Mouse (Mus musculus): Measurements from ENCODE around the gene Serpina3g. TPM values are rescaled to one million over a fixed set of nuclear protein-coding genes. Genes with fewer than 3 reads are reported as not detected.

The Serpina3g gene
- polyA plus RNA-seq, 1 experiment from 2014 or later, result 0.13 TPM

DNA sequence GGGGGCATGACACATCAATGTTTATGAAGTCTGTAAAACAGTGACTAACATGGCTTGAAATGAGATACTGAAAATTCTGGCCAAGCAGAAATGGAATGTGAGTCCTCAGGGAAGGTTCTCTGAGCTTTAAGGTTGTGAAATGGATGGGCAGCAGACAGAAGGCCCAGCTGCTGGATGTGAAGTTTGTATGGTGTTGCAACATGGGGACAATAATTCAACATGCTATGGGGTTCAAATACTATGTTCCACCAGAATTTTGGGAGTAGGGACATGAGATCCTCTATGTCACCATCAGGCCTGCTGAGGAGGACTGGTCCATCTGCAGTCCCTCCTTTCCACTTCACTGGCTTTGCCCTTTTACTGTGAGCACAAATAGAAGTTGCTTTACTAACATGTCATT, 7.3 kb downstream of the Serpina3g start:
- no peaks in the 10 kb centered on the region for H3K27me3 ChIP-seq (ENCODE audit: low read depth, poor library complexity, severe bottlenecking)

DNA sequence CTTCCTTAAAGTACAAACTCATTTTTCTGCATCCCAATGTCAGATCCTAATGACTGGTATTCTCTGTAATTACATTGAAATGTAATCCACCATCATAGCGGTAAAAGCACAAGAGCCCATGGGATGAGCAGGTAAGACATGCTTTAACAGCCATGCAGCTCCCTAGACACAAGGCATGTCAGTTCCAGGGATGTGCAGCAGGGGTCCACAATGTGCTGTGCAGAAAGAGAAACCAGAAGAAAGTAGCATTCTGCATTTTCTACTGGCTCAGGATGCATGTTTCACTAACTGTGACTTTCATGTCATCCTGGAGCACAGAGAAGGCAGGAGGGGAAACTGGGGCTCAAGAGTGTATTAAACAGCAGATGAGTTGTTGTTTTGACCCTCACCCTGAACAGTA, 9.0 kb downstream of the Serpina3g start:
- Histone ChIP-seq H3K27ac (no peak overlapping the region), H3K9me3 (replicated peaks) (no peaks in the 10 kb centered on the region), H3K36me3 (no peaks in the 10 kb centered on the region), H3K27me3 (ENCODE audit: low read depth, poor library complexity, severe bottlenecking) (no peaks in the 10 kb centered on the region), H3K4me3 (no peak overlapping the region), H3K4me1 (peaks cover 6% of the 10 kb centered on the region)
- no peak for DNase-seq (ENCODE audit: low spot score)
- 90% methylated on average over 1 of the region's 1 CpGs for WGBS

More for the DNA sequence above, 7.3 kb downstream of the Serpina3g start:
- Histone ChIP-seq H3K27ac (no peak overlapping the region), H3K4me3 (no peak overlapping the region), H3K4me1 (peaks cover 6% of the 10 kb centered on the region), H3K36me3 (no peaks in the 10 kb centered on the region), H3K9me3 (replicated peaks) (no peaks in the 10 kb centered on the region)
- DNase-seq (ENCODE audit: low spot score), result no peak

DNA sequence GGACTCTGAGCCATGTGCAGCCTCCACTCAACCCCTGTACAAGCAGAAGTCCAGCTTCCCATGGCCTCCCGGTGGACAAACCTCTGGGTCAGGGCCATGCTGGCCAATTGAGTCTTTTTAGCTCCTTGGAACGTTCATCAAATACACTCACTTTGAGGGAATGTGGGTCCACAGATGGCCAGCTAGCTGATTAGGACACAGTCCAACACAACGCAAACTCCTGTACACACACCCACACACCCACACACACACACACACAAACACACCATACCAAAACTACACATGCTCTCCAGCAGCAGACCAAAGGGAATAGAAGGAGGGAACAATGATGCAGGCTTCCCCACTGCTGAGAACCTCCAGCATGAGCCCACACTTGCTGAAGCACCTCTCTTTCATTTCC, 9.6 kb downstream of the Serpina3g start:
- H3K9me3 ChIP-seq (replicated peaks), result no peaks in the 10 kb centered on the region
- WGBS, result 83% methylated on average over 3 of the region's 3 CpGs
- H3K27ac ChIP-seq, result no peak overlapping the region
- DNase-seq (ENCODE audit: low spot score), result no peak
- peaks cover 6% of the 10 kb centered on the region for H3K4me1 ChIP-seq
- H3K4me3 ChIP-seq, result no peak overlapping the region
- no peaks in the 10 kb centered on the region for H3K36me3 ChIP-seq
- H3K27me3 ChIP-seq (ENCODE audit: low read depth, poor library complexity, severe bottlenecking), result no peaks in the 10 kb centered on the region

DNA sequence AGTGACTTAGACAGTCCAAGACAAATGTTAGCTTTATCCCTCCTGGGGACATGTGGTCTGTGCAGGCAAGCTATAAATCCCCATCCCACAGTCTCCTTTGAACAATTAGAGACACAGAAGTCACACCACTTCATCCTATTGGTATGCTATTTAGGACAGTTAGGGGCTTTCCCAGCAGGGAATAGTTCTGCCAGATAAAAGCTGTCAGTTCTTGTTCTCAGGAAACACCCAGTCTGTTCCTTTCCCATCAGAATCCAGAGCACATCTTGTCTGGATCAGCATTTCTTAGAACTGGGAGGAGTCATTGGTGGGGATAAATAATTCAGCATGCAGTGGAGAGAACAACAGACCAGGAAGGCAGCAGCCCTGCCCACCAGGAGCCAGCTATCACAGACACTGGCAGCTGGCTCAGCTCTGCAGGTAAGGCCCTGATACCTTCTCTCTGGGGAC, 11.5 kb downstream of the Serpina3g start:
- DNase-seq (ENCODE audit: low spot score), result no peak
- Histone ChIP-seq H3K27ac (no peak overlapping the region), H3K4me1 (peaks cover 6% of the 10 kb centered on the region), H3K27me3 (ENCODE audit: low read depth, poor library complexity, severe bottlenecking) (no peaks in the 10 kb centered on the region), H3K4me3 (no peak overlapping the region), H3K36me3 (no peaks in the 10 kb centered on the region), H3K9me3 (replicated peaks) (no peaks in the 10 kb centered on the region)

DNA sequence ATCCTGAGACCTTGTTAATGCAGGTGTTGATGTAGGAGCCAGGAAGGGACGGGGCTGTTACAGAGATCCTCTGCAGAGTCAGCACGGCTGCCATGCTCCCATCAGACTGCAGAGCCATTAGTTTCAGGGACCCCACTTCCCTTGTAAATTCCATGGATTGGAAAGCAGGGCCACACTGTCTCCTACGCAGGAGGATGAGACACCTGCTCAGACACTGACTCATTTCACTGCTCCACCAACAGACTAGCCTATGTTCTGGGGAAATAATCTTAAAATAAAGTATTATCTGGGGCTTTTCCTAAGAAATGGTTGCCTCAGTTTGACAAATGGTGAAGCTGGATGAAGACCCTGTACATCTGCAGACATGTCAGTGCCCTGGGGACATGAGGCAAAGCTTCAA, 12.2 kb downstream of the Serpina3g start:
- no peaks in the 10 kb centered on the region for H3K27me3 ChIP-seq (ENCODE audit: low read depth, poor library complexity, severe bottlenecking)
- H3K27ac ChIP-seq, result no peak overlapping the region
- no peaks in the 10 kb centered on the region for H3K9me3 ChIP-seq (replicated peaks)
- 69% methylated on average over 3 of the region's 3 CpGs for WGBS
- H3K36me3 ChIP-seq, result no peaks in the 10 kb centered on the region
- H3K4me1 ChIP-seq, result peaks cover 6% of the 10 kb centered on the region
- DNase-seq (ENCODE audit: low spot score), result no peak
- no peak overlapping the region for H3K4me3 ChIP-seq

DNA sequence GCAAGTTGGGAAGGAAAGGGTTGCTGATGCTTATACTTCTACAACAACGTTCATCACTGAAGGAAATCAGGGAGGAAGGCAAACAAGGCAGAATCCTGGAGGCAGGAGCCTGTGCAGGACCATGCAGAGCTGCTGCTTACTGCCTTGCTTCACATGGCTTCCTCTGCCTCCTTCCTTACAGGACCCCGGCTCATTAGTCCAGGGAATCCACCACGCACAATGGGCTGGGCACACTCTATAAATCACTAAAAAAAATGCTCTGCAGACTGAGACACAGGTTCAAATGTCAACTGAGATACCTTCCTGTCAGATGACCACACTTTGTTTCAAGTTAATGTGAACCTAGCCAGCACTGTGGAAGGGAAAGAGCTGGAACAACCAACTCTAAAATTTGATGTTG, 25.0 kb downstream of the Serpina3g start:
- Histone ChIP-seq H3K4me1 (peaks cover 12% of the 10 kb centered on the region), H3K27ac (no peak overlapping the region), H3K4me3 (no peak overlapping the region), H3K9me3 (replicated peaks) (no peaks in the 10 kb centered on the region), H3K36me3 (no peaks in the 10 kb centered on the region), H3K27me3 (ENCODE audit: low read depth, poor library complexity, severe bottlenecking) (no peaks in the 10 kb centered on the region)
- 50% methylated on average over 3 of the region's 3 CpGs for WGBS
- no peak for DNase-seq (ENCODE audit: low spot score)

DNA sequence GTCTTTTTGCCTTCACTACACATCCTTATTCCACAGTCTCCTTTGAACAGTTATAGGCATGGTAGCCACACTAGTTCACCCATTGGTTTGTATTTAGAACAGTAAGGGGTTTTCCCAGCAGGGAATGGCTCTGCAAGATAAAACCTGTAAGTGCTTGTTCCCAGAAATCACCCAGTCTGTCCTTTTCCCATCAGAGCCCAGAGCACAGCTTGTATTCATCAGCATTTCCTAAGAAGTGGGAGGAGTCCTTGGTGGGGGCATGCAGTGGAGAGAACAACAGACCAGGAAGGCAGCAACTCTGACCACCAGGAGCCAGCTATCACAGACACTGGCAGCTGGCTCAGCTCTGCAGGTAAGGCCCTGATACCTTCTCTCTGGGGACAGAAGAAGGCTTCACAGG, 26.8 kb downstream of the Serpina3g start, which contains the start of gene Serpina3i:
TSS of gene Serpina3i (plus strand) at position 260 of the 400 bp plus-strand sequence.
- H3K4me3 ChIP-seq, result no peak within 1 kb of the TSS
- peaks cover 12% of the 10 kb centered on the region for H3K4me1 ChIP-seq
- no peaks in the 10 kb centered on the region for H3K27me3 ChIP-seq (ENCODE audit: low read depth, poor library complexity, severe bottlenecking)
- H3K9me3 ChIP-seq (replicated peaks), result no peaks in the 10 kb centered on the region
- no peaks in the 10 kb centered on the region for H3K36me3 ChIP-seq
- H3K27ac ChIP-seq, result no peak within 1 kb of the TSS
- no peak for DNase-seq (ENCODE audit: low spot score)

DNA sequence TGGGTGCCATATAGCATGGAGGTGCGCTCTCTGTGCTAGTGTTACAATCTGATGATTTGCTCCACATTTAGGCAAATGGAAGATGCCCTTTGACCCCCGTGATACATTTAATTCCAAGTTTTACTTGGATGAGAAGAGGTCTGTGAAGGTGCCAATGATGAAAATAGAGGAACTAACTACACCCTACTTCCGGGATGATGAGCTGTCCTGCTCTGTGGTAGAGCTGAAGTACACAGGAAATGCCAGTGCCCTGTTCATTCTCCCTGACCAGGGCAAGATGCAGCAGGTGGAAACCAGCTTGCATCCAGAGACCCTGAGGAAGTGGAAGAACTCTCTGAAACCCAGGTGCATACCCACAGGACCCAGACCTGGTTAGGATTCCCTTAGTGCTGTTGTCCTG, 30.3 kb downstream of the Serpina3g start:
- no peaks in the 10 kb centered on the region for H3K36me3 ChIP-seq
- H3K9me3 ChIP-seq (replicated peaks), result no peaks in the 10 kb centered on the region
- no peak overlapping the region for H3K27ac ChIP-seq
- no peak overlapping the region for H3K4me3 ChIP-seq
- no peaks in the 10 kb centered on the region for H3K27me3 ChIP-seq (ENCODE audit: low read depth, poor library complexity, severe bottlenecking)
- no peak for DNase-seq (ENCODE audit: low spot score)
- peaks cover 12% of the 10 kb centered on the region for H3K4me1 ChIP-seq
- 80% methylated on average over 3 of the region's 3 CpGs for WGBS

DNA sequence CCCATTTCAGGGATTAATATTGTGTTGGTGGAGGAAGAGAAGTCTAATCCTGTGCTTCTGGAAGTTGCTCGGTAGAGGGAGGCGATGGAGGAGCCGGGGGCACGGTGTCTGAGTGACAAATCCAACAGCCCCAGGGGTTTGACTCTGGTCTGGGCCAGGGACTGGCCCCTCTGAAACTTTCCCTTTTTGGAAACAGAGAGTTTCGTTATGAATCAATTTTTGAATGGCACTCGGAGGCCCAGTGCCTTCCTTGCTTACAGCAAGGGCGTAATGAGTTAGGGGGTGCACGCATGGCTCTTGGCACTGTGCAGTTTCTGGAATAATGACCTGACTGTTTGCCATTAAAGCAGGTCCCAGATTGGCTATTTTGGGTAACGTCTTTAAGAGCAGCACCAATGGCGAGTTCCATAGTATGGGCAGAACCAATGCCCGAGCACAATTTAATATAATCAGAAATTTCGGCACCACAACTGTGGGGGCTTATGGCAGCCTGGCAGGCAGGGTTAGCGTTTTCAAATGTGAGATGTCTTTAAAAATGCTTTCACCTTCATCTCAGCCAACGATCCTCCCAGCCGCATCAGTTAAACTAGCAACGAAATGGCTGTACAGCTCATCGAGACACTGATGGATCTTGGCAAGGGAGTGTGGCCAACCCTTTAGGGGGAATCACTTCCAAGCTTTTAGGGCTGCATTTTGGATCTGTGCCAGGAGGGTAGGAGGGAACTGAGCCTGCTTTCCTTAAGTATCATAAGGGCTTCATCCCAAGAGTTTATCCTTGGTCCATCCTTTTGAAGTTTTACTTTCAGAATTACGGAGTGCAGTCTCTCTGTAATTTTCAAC, 42.4 kb downstream of the Serpina3g start:
- WGBS, result 86% methylated on average over 18 of the region's 18 CpGs
- no peaks in the 10 kb centered on the region for H3K9me3 ChIP-seq (replicated peaks)
- no peak overlapping the region for H3K27ac ChIP-seq
- DNase-seq (ENCODE audit: low spot score), result no peak
- H3K36me3 ChIP-seq, result no peaks in the 10 kb centered on the region
- no peaks in the 10 kb centered on the region for H3K27me3 ChIP-seq (ENCODE audit: low read depth, poor library complexity, severe bottlenecking)
- H3K4me1 ChIP-seq, result peaks cover 17% of the 10 kb centered on the region
- H3K4me3 ChIP-seq, result no peak overlapping the region

DNA sequence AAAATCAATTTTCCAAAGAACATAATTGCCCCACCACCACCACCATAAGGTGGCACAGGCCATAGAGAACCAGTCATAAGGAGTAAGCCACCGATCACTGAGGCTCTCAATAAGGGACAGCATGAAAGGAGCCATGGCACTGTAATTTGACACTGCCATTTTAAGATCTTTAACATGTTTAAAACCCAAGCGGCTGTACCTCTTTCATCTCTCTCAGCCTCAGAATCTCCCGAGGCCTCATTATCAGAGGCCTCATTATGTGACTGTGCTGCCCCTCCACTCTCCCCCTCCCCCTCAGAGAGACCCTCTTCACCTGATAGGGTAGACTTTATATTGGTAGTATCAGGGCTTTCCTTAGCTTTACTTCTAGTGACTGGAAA, 43.0 kb downstream of the Serpina3g start:
- H3K9me3 ChIP-seq (replicated peaks), result no peaks in the 10 kb centered on the region
- DNase-seq (ENCODE audit: low spot score), result no peak
- H3K4me3 ChIP-seq, result no peak overlapping the region
- WGBS, result 5% methylated on average over 3 of the region's 3 CpGs
- H3K27ac ChIP-seq, result no peak overlapping the region
- H3K27me3 ChIP-seq (ENCODE audit: low read depth, poor library complexity, severe bottlenecking), result no peaks in the 10 kb centered on the region
- H3K4me1 ChIP-seq, result peaks cover 11% of the 10 kb centered on the region
- H3K36me3 ChIP-seq, result no peaks in the 10 kb centered on the region

DNA sequence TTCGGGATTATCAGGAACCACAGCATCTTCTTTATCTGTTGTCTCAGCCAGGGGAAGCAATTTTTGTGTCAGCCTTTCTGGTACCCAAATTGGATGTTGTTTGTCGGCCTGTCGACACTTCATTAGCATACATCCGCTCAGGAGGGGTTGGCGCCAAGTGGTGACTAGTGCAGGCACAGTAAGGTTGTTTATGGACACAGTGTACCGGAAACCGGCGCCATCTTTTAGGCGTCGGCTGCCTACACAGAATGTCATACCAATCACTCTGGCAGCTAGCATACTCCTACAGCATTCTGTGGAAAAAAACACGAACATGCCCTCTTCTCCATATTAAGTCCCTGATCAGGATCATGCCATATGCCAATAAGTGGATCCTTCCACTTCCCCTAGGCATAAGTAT, 47.3 kb downstream of the Serpina3g start:
- H3K27me3 ChIP-seq (ENCODE audit: low read depth, poor library complexity, severe bottlenecking), result no peaks in the 10 kb centered on the region
- 94% methylated on average over 11 of the region's 11 CpGs for WGBS
- DNase-seq (ENCODE audit: low spot score), result no peak

DNA sequence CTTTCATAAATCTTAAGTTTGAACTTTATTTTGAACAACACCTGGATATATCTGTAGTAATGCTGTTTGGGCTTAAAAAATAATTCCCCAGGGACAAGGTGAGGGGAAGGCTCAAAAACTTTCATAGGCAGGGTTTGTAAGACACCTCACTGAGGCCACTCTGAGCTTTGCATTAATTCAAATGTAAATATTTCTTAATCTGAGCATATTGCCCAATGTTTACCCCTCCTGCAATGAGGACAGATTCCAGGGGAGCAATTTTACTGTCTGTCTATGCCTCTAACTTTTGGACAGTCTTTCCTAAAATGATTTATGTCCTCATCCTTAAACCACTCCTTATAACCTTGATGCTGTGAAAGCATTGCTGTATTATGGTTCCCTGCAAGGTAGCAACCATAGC, 52.3 kb downstream of the Serpina3g start:
- no peaks in the 10 kb centered on the region for H3K27me3 ChIP-seq (ENCODE audit: low read depth, poor library complexity, severe bottlenecking)
- no peak for DNase-seq (ENCODE audit: low spot score)
- H3K4me3 ChIP-seq, result no peak overlapping the region
- no peaks in the 10 kb centered on the region for H3K9me3 ChIP-seq (replicated peaks)
- H3K4me1 ChIP-seq, result no peaks in the 10 kb centered on the region
- no peak overlapping the region for H3K27ac ChIP-seq
- H3K36me3 ChIP-seq, result no peaks in the 10 kb centered on the region

More for the DNA sequence above, 47.3 kb downstream of the Serpina3g start:
- Histone ChIP-seq H3K9me3 (replicated peaks) (no peaks in the 10 kb centered on the region), H3K4me3 (no peak overlapping the region), H3K36me3 (no peaks in the 10 kb centered on the region), H3K27ac (no peak overlapping the region), H3K4me1 (peaks cover 11% of the 10 kb centered on the region)

DNA sequence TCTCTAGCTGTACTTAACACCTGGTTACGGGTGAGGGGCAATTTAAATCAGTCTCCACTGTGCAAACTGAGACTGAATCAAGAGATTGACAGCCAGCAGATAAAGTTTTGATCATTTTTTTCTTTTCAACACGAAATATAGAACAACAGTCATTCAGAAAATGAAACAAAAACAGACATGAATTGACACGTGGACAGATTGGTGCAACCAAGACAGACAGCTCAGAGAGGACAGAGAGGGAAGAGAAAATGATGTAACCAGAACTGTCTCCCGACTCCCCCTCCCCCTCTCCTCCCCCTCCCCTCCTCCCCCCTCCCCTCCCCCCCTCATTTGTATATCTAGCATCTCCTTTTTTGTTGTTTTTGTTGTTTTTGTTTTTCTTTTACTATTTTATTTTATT, 53.8 kb downstream of the Serpina3g start:
- DNase-seq (ENCODE audit: low spot score), result no peak
- Histone ChIP-seq H3K4me3 (no peak overlapping the region), H3K4me1 (no peaks in the 10 kb centered on the region), H3K27ac (no peak overlapping the region), H3K27me3 (ENCODE audit: low read depth, poor library complexity, severe bottlenecking) (no peaks in the 10 kb centered on the region), H3K36me3 (no peaks in the 10 kb centered on the region), H3K9me3 (replicated peaks) (no peaks in the 10 kb centered on the region)
- WGBS, result 53% methylated on average over 4 of the region's 4 CpGs
